11 mouse cellular contexts compared by ENCODE assay signal in the genomic region with DNA sequence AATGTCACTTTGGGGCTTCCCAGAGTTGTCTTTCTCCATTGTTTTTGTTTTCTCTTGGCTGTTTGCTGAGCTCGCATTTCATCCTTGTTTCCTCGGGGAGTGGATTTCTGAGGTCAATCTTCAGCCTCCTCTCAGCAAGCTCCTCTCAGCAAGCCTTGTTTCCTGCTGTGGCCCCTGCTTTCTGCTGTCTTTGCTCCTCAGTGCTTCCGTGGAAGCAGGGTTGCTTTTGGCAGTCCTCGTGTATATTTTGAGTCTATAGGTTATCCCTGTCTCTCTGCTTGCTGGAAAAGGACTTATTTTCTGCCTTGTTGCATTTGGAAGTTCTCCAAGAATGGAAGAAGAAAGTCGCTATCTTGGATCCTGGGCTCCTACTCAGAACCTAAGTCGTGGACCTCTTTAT. TPM values are rescaled to one million over a fixed set of nuclear protein-coding genes. Genes with fewer than 3 reads are reported as not detected.
"Had no signal": no experiment of that assay in that cellular context is flagged by ENCODE, and none has a peak within 500 bp of the region (broad histone marks: within the 10 kb centered on the region; RNA-seq: fewer than 3 reads in every experiment).

No protein-coding gene starts in this region.

- H3K27me3 ChIP-seq: liver, embryonic 13.5 days; midbrain, embryonic 15.5 days had no signal

- ATAC-seq: liver, postnatal 0 days; lung, postnatal 0 days; midbrain, embryonic 15.5 days had no signal

- H3K36me3 ChIP-seq: liver, embryonic 13.5 days; midbrain, embryonic 15.5 days had no signal

- H3K4me2 ChIP-seq: liver, embryonic 13.5 days; midbrain, embryonic 15.5 days had no signal

- H3K9me3 ChIP-seq: liver, embryonic 13.5 days; midbrain, embryonic 15.5 days had no signal

- H3K4me3 ChIP-seq: left cerebral cortex, adult 2 months; liver, embryonic 13.5 days; midbrain, embryonic 15.5 days had no signal

- H3K4me1 ChIP-seq: liver, embryonic 13.5 days had no signal

- H3K27ac ChIP-seq: left cerebral cortex, adult 2 months; liver, embryonic 13.5 days; midbrain, embryonic 15.5 days had no signal

- H3K9ac ChIP-seq: liver, embryonic 13.5 days; liver, postnatal 0 days; midbrain, embryonic 15.5 days had no signal

- DNase-seq: kidney, adult 11 months; liver; liver, embryonic 13.5 days; liver, postnatal 0 days; lung, postnatal 36 days; right cerebral cortex, postnatal 14 days; thymus, postnatal 4 days had no signal

RNA-seq across cellular contexts. Expression of a gene that starts 24.9 kb away (rescaled TPM):
- polyA plus RNA-seq: large intestine, adult 2 months had no signal
